Mouse (Mus musculus): ENCODE data around the gene Immp2l. TPM values are rescaled to one million over a fixed set of nuclear protein-coding genes. Genes with fewer than 3 reads are reported as not detected.

Gene Immp2l
- total and polyA plus RNA-seq, 2 experiments from 2014 or later, result 9.4 to 16.6 TPM

DNA sequence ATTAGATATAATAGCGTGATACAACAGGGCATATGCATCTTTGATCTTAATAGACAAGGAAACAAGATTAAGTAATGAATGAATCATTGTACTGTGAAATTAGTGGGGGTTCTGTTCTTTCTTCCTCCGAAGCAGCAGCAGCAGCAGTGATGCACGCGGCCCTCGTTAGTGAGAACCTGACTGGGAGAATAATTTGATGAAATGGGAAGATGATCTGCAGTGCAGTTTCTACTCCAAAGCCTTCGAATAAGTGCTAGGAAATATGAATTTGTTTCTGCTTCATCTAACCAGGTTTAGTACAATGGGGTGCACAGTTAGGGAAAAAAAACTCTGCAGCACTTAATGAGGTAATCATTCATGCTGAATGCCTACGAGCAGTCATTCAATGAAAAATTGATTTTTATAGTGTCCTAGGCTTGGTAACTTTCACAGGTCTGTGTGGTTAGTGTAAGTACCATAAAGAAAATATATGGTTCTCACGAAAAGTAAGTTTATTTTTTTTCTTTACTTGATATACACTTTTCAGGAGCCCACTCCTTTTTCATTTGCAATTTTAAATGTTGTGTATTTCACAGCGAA lies 401.3 kb downstream of the Immp2l start:
- no peaks in the 10 kb centered on the region for H3K36me3 ChIP-seq (ENCODE audit: insufficient read depth, low read length)
- no peak overlapping the region for H3K4me2 ChIP-seq (ENCODE audit: low read depth, low read length, poor library complexity, severe bottlenecking)
- no peaks in the 10 kb centered on the region for H3K27me3 ChIP-seq (ENCODE audit: insufficient read depth, low read length)
- H3K4me3 ChIP-seq (ENCODE audit: low read depth, low read length), result no peak overlapping the region
- no peak overlapping the region for H3K27ac ChIP-seq (ENCODE audit: low read depth, low read length)
- no peaks in the 10 kb centered on the region for H3K4me1 ChIP-seq (ENCODE audit: insufficient read depth, low read length)
- H3K9ac ChIP-seq (replicated peaks; ENCODE audit: low read length, poor library complexity, severe bottlenecking), result no peak overlapping the region
- DNase-seq (ENCODE audit: low spot score) (no peak), ATAC-seq (ENCODE audit: low FRiP score) (no peak)
- 49% methylated on average over 9 of the region's 9 CpGs for WGBS
- no peak for TF ChIP-seq CTCF (IDR thresholded peaks at IDR 0.05)
- no peaks in the 10 kb centered on the region for H3K9me3 ChIP-seq (ENCODE audit: low read length)

- ATAC-seq (ENCODE audit: low FRiP score) (no peak), DNase-seq (ENCODE audit: low spot score) (peak; percentile 76)
- no peak overlapping the region for H3K27ac ChIP-seq (ENCODE audit: low read depth, low read length)
- no peak overlapping the region for H3K4me2 ChIP-seq (ENCODE audit: low read depth, low read length, poor library complexity, severe bottlenecking)
- TF ChIP-seq CTCF (IDR thresholded peaks at IDR 0.05), result no peak
- no peak overlapping the region for H3K9ac ChIP-seq (replicated peaks; ENCODE audit: low read length, poor library complexity, severe bottlenecking)
- H3K9me3 ChIP-seq (ENCODE audit: low read length), result no peaks in the 10 kb centered on the region
- no peak overlapping the region for H3K4me3 ChIP-seq (ENCODE audit: low read depth, low read length)
- H3K36me3 ChIP-seq (ENCODE audit: insufficient read depth, low read length), result no peaks in the 10 kb centered on the region
- 42% methylated on average over 5 of the region's 5 CpGs for WGBS
- no peaks in the 10 kb centered on the region for H3K4me1 ChIP-seq (ENCODE audit: insufficient read depth, low read length)
- no peaks in the 10 kb centered on the region for H3K27me3 ChIP-seq (ENCODE audit: insufficient read depth, low read length)
Observed at GRCm38 (mm10) chr12:41427464-41427863, 403.6 kb downstream of the Immp2l start.

DNA sequence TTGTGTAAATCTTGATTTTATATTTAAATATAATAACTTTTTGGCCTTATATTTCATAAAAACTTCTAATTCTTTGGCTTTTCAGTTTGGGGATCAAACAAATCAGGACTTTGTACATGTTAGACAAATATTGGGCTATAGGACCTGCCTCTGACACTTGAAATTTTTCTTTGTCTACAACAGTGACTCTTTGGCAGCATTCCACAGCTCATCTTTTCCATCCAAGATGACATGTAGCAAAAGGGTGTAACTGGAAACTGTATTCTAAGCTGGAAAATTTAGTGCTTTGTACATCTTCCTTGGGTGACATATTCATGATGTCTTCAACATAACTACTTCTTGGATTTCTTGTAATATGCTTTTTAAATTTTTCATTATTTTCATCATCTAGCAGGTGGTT lies 404.9 kb downstream of the Immp2l start:
- no peak overlapping the region for H3K27ac ChIP-seq (ENCODE audit: low read depth, low read length)
- ATAC-seq (ENCODE audit: low FRiP score) (no peak), DNase-seq (ENCODE audit: low spot score) (no peak)
- no peaks in the 10 kb centered on the region for H3K36me3 ChIP-seq (ENCODE audit: insufficient read depth, low read length)
- H3K4me3 ChIP-seq (ENCODE audit: low read depth, low read length), result no peak overlapping the region
- no peaks in the 10 kb centered on the region for H3K4me1 ChIP-seq (ENCODE audit: insufficient read depth, low read length)
- no peaks in the 10 kb centered on the region for H3K9me3 ChIP-seq (ENCODE audit: low read length)
- H3K4me2 ChIP-seq (ENCODE audit: low read depth, low read length, poor library complexity, severe bottlenecking), result no peak overlapping the region
- TF ChIP-seq CTCF (IDR thresholded peaks at IDR 0.05), result no peak
- no peaks in the 10 kb centered on the region for H3K27me3 ChIP-seq (ENCODE audit: insufficient read depth, low read length)
- H3K9ac ChIP-seq (replicated peaks; ENCODE audit: low read length, poor library complexity, severe bottlenecking), result no peak overlapping the region

GRCm38 (mm10) chr12:41436206-41436985 lies 412.5 kb downstream of the Immp2l start:
- TF ChIP-seq CTCF (IDR thresholded peaks at IDR 0.05), result no peak
- Histone ChIP-seq H3K4me3 (ENCODE audit: low read depth, low read length) (no peak overlapping the region), H3K9ac (replicated peaks; ENCODE audit: low read length, poor library complexity, severe bottlenecking) (no peak overlapping the region), H3K4me2 (ENCODE audit: low read depth, low read length, poor library complexity, severe bottlenecking) (no peak overlapping the region), H3K27ac (ENCODE audit: low read depth, low read length) (no peak overlapping the region), H3K27me3 (ENCODE audit: insufficient read depth, low read length) (no peaks in the 10 kb centered on the region), H3K4me1 (ENCODE audit: insufficient read depth, low read length) (no peaks in the 10 kb centered on the region), H3K36me3 (ENCODE audit: insufficient read depth, low read length) (no peaks in the 10 kb centered on the region), H3K9me3 (ENCODE audit: low read length) (no peaks in the 10 kb centered on the region)
- ATAC-seq (ENCODE audit: low FRiP score), result no peak
- 86% methylated on average over 5 of the region's 5 CpGs for WGBS
- DNase-seq (ENCODE audit: low spot score), result no peak

- no peak; the same call in 1 of the 2 replicates for ATAC-seq (ENCODE audit: low FRiP score)
- TF ChIP-seq CTCF (IDR thresholded peaks at IDR 0.05), result no peak
- no peaks in the 10 kb centered on the region for H3K36me3 ChIP-seq (ENCODE audit: insufficient read depth, low read length)
- H3K9me3 ChIP-seq (ENCODE audit: low read length), result no peaks in the 10 kb centered on the region
- no peaks in the 10 kb centered on the region for H3K4me1 ChIP-seq (ENCODE audit: insufficient read depth, low read length)
- H3K27ac ChIP-seq (ENCODE audit: low read depth, low read length), result no peak overlapping the region
- peak; percentile 52 for DNase-seq (ENCODE audit: low spot score)
- no peak overlapping the region for H3K4me3 ChIP-seq (ENCODE audit: low read depth, low read length)
- H3K4me2 ChIP-seq (ENCODE audit: low read depth, low read length, poor library complexity, severe bottlenecking), result no peak overlapping the region
- 61% methylated on average over 4 of the region's 4 CpGs for WGBS
- no peak overlapping the region for H3K9ac ChIP-seq (replicated peaks; ENCODE audit: low read length, poor library complexity, severe bottlenecking)
- H3K27me3 ChIP-seq (ENCODE audit: insufficient read depth, low read length), result no peaks in the 10 kb centered on the region
Observed at GRCm38 (mm10) chr12:41438446-41438845, 414.6 kb downstream of the Immp2l start.

DNA sequence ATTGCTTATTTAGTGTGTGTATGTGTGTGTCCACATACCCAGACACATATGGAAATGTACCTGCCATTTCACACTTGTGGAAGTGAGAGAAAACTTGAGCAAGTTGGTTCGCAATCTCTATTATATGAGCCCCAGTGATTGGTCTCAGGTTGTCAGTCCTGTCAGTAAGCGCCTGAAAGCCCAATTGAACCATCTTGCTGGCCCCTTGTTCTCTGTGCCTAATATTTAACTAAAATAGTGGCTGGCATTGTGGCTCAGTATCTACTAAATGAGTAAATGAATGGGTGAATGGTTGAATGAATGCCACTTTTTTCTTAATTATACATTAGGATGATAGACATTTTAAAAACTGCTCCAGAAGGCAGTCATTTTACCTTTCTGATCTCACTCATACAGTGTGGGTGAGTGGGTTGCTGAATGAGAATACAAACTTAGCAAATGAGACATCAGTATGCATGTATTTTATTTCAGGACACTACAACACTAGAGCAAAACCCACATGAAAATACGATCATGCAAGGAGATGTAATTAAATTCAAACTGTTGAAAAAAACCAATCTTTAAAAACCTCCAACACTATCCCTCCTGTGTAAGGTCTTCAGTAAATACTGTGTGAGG lies 444.6 kb downstream of the Immp2l start:
- Histone ChIP-seq H3K4me1 (ENCODE audit: insufficient read depth, low read length) (no peaks in the 10 kb centered on the region), H3K9ac (replicated peaks; ENCODE audit: low read length, poor library complexity, severe bottlenecking) (no peak overlapping the region), H3K9me3 (ENCODE audit: low read length) (no peaks in the 10 kb centered on the region), H3K27me3 (ENCODE audit: insufficient read depth, low read length) (no peaks in the 10 kb centered on the region), H3K27ac (ENCODE audit: low read depth, low read length) (no peak overlapping the region), H3K4me2 (ENCODE audit: low read depth, low read length, poor library complexity, severe bottlenecking) (no peak overlapping the region), H3K4me3 (ENCODE audit: low read depth, low read length) (no peak overlapping the region), H3K36me3 (ENCODE audit: insufficient read depth, low read length) (no peaks in the 10 kb centered on the region)
- no peak for TF ChIP-seq CTCF (IDR thresholded peaks at IDR 0.05)
- 96% methylated on average over 3 of the region's 3 CpGs for whole genome bisulfite sequencing
- no peak for ATAC-seq (ENCODE audit: low FRiP score)
- no peak for DNase-seq (ENCODE audit: low spot score)

Measured in midbrain, postnatal 0 days (tissue).